Mouse (Mus musculus): ENCODE results near the gene Ackr1.

Ackr1 gene

DNA sequence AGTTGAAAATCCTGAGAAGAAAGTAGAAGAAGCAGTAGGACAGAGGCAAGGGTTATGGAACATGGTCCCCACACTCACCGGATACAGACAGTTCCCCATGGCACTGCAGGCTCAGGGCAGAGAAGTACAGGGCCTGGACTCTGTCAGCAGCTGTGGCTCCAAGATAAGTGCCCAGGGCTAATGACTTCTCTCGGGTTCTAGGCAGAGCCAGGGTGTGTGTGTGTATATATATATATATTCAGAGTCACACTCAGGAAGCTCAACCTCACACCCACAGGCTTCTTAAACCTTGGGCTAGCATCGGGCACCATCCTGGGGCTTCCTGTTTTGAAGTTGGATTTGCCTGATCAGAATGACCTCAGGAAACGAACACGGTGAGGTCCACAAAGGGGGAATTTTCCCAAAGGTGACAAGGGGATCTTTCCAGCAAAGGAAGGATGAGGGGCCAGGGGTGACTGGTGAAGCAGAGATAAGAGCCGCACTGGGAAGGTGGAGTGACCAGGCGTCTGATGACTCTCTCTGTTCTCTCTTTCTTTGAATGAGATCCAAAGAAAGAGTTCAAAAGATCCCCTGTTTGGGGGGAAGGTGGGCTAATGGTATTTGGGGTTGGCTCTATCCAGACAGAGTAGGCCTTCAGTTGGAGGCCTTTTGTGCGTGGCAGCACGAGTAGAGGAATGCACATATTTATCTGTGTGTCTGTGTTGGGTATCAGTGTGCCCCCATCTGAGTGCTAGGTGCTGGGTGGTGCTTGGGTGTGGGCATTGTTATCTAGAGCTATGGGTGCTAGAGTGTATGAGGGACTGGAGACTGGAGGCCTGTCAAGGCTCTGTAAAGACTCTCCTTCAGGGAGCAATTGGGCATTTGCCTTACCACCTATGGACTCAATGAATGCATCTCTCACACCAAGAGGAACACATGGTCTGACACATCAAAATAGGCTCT, at the start of gene Ackr1:
Gene Ackr1 (minus strand): TSS at position 439 of the 942 bp plus-strand sequence.
- no peak for DNase-seq

DNA sequence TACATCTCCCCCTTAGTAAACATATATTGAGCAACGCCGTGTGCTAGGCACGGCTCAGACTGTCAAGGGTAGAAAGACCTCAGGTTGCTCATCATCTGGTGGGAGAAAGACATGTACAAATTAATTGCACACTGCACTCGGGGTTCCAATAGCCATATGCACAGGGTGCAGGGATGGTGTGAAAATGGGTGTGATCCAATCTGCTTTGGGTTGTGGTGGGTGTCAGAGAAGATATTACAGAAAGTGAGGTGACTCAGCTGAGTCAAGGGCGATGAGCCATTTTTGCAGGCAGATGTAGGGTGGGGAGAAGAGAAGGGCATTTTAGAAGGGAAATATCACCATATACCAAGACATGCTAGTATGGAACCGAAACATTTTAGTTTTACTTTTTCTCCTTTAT, 47.9 kb upstream of the Ackr1 start:
- DNase-seq, result no peak

DNA sequence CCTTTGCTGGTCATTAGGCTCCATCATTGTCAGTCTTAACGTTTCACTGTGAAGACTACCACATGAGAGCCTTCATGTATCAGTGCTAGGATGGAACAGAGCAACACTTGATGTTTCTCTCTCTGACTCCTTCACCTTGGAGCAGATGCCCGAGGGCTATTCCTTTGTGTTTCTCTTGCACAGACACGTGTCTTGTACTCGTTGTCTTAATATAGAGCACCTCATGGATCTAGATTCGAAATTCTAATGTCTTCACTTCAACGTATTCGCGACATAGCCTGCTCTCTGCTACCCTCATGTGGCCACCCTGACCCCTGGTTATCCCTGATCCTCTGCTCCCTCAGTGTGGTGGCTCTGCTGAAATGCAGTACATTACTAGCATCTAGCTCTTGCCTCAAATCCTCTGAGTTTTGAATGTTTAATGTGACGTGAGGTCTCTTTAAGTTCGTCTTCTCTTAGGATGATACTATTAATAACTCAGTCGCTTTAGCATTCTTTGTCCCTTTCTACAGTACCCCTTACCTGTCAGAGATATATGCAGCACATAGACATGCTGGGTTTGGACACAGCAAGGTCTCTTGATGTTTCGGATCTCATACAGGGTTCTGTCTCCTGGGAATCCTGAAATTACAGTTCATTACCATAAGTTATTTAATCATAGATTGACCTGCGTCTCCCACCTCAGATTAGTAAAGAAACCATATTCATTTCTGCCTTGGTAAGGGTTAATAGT, 44.0 kb upstream of the Ackr1 start:
- DNase-seq, result no peak

DNA sequence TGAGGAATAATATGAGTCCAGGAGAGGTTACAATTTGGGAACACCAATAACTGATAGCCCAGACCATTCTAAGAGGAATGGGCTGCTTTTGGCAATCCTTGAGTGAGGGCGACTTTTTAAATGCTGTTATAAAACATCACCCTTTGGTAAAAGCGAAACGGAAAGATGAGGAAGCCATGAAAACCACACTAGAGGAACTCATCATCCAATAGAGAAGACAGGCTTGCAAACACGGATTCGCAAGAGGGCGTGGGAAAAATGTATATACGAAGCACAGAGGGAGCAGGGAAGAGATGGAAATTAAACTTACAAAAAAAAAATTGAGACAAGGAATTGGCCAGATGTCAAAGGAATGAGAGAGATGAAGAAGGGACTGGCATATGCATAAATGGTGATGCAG, 40.5 kb upstream of the Ackr1 start:
- no peak for DNase-seq

DNA sequence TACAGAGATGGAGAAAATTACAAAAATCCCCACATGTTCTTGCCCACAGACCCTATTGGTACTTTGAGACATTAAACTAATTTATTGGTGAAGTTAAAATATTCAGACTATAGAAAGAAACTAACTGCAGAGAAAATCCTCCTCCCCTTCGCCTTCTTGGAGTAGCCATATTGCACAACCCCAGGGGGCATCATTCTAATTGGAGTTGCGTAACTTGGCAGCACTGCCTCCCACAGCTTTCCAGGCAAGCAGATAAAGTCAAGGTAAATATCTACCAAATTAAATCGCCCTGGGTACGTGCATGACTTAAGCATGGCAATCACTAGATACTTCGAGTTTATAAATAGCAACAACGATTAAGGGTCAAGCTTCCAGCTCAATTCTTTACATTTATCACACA, 38.0 kb upstream of the Ackr1 start:
- DNase-seq, result no peak

DNA sequence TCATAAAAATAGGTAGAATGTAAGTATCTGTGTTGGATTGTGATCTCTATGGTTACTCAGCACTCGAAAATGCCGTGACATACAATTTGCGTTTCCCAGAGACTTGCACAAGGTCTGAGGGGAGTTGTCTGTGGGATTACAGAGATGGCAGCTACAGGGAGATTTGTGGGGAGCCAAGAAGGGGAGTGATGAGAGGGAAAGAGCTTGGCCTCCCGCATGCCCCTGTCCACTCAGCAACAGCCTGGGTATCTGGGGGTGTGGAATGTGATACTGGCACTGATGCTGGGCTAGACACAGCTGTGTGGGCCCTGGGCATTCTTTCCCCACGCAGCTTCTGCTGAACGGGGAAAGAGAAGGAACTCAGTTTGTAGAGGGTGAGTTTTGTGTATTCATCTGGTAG, 36.9 kb upstream of the Ackr1 start:
- DNase-seq, result no peak

DNA sequence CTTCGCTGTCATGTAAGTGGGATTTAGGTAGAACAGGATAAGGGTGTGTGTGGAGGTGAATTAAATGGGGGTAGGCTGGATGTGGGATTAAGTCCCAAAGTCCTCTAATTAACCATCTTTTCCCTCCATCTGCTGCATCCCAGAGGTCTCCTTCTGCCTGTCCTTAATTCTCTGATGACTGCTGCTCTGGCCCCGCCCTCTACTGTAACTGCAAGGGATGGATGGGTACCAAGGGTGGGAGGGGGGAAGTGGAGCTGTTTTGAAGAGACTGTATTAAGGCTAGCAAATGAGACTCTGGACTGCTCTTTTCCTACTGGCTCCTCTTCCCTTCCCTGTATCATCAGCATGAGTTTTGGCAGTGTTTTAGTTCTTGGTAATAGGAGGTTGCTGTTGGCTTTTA, 36.1 kb upstream of the Ackr1 start:
- DNase-seq, result no peak

DNA sequence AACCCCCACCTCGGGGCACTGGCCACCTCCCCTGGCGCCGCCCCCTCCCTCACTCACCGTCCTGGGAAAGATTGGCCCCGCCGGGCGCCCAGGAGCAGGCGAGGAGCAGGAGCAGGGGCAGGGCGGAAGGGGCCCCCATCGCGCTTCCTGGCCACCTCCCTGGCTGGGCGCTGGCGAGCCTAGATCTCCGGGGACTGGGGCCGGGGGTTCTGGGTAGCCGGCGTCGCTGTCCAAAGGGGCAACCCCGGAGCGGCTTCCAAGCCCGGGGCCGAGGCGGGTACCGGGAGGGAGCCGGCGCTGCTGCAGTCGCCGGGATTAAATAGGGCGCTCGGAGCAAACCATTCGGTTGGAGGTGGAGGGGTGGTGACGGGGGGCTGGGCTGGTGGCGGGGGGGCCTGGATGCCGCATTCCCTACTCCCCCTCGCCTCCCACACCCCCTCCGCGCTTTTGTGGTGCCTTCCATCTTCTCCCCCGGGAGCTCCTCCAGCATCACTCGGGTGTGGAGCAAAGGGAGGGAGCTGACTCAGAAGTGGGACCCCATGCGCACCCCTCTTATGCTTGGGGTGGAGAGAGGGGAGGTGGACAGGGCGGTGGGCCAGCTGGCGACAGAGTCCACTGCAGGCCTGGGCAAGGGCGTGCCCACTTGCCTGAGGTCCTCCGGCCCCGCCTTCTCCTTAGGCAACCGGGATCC, 34.0 kb upstream of the Ackr1 start, which contains the start of gene Cadm3:
Gene Cadm3 (minus strand): TSS at position 340 of the 691 bp plus-strand sequence.
- no peak for DNase-seq

DNA sequence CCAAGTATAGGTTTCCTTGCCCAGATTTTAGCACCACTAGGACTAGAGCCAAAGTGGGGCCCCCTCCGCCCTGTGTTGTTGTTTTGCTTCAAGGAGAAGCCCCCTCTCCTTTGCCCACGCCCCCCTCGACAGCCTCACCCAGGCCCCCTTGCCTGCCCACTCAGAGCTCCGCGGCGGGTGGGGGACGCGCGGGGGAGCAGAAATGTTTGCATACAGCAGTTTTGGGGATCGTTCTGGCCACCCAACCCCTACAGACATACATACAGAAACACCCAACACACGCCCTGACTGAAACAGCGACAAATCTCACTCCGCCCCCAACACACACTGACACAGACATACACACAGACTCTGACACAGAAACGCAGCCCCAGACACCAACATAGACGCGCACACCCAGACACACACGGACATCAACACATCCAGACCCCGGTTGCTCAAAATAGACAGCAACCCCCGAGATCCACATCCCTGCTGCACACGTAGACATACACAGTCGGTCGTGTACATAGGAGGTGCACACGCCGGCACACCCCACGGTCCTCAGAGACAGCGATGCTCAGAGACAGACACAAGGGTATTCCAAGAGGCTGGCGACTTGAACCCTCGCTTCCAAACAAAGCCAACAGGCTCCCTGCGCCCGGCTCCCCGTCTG, 33.3 kb upstream of the Ackr1 start:
- no peak for DNase-seq

DNA sequence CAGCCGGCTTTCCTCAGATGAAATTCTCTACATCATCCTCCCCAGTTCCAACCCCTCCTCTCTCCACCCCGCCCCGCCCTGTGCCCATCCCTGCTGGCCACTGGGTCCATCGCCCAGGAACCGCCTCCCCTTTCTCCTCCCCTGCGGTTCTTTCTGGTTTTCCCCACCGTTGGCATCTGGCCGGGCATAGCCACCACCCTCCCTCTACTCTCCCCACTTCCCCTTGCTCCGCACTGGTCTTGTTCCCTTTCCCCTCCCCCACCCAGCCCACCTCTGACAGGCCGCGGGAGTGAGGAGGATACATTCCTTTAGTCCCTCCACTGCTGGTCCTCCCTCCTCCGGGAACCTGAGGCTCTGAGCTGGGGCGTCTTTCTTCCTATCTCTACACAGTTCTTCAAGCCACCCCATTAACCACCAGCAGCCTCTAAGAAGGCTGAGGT, 32.4 kb upstream of the Ackr1 start:
- no peak for DNase-seq

DNA sequence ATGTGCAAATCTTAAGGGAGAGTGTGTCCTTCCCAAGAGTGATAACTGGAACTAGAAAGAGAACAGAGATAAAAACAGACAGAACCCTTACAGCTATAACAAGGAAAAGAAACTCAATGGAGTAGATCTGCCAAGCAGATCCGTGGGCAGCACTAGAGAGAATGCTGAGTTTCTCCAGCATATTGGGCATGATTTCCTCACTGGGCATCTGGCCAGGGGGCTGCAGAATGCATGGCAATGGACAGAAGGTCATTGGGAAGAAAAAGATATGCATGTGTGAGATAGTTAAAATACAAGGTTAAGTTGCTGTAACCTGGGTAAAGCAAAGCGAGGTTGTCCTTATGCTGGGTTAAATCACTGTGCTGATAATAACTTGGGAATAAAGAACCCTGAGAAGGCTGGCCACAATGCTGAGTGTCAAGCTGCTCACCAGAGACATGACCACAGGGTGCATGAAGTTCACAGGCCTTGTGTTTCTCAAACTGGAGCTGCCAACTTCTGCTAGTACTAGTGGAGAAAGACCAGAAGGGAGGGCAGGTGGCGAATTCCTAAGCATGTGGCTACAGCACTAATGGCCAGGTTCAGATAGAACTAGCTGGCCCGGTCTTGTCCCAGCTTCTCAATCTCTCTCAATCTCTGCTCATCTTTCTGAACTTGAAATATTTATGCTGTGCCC, 30.7 kb upstream of the Ackr1 start:
- DNase-seq, result no peak

DNA sequence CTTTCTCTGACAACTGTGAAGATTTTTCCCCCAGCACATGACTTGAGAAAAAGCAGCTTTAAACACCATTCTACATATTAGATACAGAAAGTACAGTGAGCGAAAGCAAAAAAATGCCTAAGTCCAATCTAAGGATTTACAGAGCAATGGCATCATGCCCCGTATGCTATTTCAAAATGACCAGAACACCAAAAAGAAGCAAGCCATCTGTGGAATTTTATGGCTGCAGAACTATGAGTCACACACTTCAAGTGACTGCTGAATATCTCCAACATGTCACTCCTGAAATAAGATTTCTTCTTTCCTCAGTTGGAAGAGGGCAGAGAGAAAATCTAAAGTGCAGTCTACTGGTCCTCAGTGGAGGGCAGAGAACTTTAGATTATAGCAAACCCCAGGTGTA, 29.9 kb upstream of the Ackr1 start:
- DNase-seq, result no peak

DNA sequence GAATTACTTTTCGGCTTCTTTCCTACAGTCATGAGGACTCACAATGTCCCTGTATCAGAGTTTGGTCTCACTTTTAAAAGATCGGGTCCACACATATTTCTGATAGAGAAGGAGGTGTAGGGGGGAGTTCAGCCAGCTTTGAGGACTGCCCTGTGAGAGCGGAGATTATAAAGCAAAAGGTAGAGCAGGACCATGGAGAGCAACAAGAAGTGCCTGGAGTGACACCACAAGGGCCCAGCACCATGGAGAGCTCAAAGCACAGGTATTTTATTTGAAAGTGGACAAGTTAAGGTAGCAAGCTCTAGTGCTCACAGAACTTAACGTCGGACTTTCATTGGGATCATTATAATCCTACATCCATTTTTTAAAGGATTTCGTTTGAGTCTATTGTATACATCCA, 28.1 kb upstream of the Ackr1 start:
- no peak for DNase-seq

DNA sequence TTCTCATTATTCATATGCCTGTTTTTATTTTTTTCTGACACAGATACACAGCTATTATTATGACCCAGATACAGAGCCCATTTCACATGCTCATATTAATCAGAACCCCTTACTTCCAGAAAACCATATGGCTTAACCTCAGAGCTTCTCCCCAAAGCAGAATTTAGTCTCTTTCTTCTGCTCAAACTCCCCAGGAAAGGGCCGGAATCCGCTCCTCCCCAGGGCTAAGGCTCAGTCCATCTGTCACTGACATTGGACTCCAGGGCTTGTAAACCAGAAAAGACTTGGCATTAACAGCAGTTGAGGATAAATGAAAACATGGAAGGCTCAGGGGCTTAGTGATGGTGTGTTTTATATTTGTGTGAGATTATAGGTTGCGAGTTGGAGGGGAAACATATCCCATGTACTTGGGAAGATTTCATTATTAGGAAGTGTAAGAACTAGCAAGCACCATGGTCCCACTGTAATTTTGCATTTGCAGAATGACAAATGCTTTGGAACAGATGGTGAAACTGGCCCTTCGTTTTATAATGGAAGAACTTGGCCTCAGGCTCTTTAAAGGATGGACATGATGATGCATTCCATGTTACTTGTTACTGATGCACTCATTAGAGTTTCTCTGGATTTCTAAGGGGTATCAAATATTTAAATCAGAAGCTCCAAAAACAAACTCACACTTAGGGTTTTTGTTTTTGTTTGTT, 26.2 kb upstream of the Ackr1 start:
- no peak for DNase-seq

DNA sequence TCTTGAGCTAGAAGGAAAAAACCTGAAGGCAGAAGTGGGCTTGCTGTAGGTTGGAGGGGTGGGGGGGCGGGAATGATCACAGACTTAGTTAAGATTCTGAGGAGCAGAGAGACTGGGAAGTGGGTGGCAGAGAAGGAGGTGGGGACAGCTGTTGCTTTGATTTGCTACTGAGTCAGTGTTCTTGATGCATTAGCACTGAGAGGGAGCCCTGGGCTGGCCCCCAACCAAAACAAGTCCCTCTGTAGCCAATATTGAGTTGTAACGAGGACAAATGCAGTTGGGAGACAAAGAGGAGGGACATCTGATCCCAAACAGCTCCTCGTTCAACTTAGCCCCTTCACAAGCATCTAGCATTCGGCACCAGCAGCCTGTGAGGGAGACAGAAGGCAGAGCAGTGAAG, 24.2 kb upstream of the Ackr1 start:
- no peak for DNase-seq

DNA sequence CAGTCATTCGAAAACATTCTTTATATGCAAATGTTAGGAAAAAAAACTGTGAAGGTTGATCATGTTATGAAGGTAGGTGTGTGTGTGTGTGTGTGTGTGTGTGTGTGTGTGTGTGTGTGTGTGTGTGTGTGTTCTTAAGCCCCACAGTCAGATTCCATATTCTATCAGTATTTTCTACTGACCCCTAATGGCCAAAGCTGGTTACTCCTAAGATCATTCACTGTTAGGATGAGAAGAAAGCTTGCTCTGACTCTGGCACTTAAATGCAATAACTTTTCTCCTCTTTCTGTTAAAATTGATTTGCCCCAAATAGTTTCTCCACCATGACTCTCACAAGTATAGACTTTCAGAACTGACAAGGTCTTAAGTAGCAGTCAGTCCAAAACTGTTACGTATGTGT, 23.1 kb upstream of the Ackr1 start:
- DNase-seq, result no peak

DNA sequence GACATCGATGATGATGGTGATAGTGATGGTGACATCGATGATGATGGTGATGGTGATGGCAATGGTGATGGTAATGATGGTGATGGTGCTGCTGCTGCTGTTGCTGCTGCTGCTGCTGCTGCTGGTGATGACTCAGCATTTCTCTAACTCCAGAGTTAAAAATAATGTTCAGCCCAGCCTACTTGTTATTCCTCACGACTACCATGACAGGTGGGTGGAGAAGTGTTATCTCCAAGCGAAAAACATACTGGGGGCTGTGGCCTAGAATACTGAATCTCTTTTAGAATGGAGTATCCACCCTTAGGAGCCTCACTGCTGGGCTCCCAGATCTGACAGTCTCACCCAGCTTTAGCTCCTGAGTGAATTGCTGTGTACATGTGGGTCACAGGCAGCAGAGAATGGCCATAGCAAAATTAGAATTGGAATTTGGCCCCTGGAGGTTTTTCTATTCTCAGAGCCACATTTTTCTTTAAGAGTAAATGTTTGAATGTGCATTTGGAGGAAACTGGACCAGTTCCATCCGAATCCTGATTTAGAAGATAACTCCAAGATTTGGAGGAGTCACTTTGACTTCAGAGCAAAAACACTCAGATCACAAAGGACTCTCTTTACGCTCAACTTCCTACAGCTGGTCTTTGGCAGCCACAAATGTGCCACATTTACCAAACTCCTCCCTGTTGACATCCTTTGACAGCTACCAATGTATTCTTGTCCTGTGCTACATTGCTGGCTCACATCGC, 21.7 kb upstream of the Ackr1 start:
- no peak for DNase-seq

DNA sequence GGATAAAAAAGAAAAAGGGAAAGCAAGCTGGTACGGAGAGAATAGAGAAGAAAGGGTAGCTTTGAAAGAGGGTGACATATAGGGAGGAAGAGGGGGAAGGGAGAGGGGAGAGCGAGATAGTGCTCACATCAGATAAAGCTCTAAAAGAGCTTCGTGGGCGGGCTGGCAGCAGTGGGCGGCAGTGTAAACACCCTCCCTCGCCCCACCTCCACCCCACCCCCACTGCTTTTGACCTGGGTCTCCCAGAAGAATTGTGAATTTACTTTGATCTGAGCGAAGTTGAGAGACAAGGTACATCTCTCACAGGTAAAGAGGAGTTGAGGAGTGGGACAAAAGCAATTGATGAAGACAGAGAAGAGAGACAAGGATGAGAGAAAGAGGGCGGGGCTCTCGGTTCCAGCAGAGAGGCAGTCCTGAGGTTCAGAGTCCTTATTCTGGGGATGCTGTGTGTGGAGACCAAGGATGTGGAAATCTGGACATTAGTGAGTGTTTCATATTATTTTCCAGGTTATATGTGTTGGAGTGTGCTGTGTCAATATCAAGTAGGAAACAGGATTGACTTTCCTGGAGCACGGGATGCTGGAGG, 16.9 kb upstream of the Ackr1 start, which contains the start of gene Aim2:
Gene Aim2 (plus strand): TSS at position 508 of the 586 bp plus-strand sequence.
- DNase-seq, result no peak

DNA sequence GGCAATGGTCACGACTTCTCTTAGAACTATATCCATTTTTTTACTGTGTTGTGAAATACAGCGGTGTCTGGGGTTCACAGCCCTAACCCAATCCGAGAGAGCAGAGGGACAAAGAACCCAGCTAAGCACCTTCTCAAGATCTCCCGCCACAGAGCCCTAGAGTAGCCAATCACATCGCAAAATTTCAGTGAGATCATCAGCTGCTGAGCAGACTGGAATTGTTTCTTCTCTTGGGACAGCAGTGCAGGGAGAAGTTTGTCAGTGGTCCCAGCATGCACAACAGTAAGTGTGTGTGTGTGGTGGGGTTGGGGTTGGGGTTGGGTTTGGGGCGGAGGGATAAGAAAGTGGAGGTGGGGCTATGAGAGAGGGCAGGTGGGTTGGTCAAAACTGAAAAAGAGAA, 16.4 kb upstream of the Ackr1 start:
- no peak for DNase-seq

DNA sequence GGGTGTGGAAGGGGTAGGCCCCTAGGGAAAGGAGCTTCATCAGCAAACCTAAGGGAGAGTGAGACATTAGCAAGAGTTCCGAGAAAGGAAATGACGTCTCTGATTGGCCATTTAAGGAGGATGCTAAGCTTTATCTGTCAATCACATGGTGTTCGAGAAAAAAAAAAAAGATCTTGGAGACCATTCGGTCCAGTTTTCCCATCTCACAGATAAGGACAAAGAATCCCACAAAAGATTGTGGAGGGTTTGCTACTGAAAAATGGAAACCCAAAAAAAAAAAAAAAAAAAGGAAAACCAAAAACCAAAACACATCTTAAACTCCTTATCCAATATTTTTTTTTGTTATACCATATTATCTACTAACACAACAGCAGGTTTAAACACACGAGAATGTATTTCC, 15.6 kb upstream of the Ackr1 start:
- DNase-seq, result no peak
